Mouse (Mus musculus) spleen, adult 12 weeks (tissue): ENCODE measurements around the gene Gnl3l.

ENCODE experiments used
- DNase-seq: peaks from one replicate; pipeline ENCODE4 v3.0.0; 2022; ENCODE audit warnings: low spot score

The Gnl3l gene

DNA sequence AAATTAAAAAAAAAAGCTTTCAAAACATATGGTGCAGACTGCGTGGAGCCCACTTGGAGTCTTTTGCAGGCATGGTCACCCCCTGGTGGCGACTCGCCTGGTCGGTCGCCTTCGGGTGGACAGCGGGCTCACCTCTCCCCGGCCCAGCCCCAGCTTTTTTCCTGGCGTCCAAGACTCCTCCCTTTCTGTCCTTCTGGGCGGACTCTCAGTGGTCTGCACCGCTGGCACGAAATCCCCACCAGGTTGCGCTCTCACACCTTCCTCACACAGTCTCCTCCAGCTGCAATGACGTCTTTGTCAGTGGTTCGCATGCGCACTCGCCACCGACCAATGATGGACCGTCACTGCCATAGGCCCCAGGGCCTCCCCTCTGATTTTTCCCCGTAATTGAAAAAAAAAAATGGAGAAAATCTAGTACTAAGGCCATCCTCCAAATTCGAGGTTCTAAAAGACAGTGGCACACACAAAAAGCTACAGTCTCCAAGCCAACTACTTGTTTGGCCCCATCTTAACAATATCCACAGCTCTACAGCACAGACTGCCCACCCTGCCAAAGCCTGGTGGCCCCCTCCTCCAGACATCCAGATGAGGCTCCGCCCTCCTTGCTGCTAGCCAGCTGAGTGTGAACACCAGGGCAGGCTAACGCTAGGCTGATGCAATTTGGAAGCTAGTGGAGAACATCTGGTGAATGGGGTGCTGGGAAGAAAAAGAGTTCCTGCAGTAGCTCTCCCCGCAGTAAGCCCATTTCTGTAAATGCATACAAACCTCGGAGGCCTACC lies 60.4 kb downstream of the Gnl3l start:
- DNase-seq: no peak

DNA sequence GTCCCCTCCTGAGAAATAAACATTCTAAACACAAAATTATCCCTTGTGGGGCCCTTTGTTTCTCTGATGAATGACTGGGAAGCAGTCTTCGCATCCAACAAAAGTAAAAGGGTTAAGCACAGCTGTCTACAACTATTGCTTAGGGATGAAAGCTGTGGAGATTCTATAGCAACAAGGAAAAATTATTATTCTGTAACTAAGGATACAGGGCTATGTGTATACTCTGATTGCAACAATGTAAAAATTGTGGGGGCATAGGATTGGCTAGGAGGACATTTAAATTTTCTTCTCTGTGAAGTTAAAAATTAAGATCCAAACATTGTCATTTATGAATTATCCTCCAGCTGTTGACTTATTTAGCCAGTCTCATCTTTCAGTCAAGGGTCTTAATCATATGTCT lies 61.1 kb downstream of the Gnl3l start:
- DNase-seq: no peak

DNA sequence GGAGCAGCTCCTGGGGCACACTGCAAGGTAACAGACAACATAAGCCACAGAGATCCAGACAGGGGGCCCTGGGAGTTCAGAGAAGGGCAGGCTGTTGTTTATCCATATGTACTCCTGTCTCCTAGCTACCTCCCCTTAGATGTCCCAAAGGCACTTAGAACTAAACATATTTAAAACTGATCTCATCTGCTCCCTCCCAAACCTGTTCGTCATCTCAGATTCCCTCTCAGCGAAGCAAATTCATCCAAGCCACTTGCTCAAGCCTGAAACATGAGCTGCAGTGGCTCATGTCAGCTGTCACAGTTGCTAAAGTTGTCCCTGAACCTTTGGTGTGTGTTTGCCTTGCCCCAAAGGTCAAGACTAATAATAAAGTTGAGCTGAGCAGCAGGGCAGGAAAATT lies 61.7 kb downstream of the Gnl3l start:
- no peak for DNase-seq

DNA sequence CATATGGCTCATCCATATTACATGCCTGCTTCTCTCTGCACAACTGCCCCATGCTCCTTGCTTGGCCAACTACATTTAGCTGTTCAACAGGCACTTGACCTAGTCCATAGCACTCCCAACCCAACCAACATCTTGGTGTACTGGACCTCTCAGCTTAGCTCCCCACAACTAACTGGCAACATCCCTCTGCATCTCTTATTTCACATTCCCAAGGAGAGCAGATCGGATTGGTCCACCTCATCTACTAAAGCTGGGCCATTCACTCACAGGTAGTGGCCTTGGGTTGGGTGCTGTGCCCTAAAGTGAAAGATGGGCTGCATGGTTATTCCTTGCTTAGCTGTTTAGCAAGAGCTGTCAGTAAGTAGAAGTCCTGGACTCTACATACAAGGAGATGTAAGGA lies 62.4 kb downstream of the Gnl3l start:
- DNase-seq: no peak
